Mouse (Mus musculus) liver, embryonic 16.5 days (tissue): ENCODE measurements around the gene Cish. TPM values are rescaled to one million over a fixed set of nuclear protein-coding genes. Genes with fewer than 3 reads are reported as not detected.

Experiments used
- ATAC-seq: fragments of 200-750 bp; cut with Nextera tagmentation; 2 replicates; pipeline ENCODE4 v1.8.0; 2017; ENCODE audit warnings: low read depth, mild to moderate bottlenecking, moderate number of reproducible peaks, moderate library complexity
- H3K27ac ChIP-seq: fragments of 300-500 bp; sonication (generic); 2 replicates; pipeline ENCODE4 v1.5.1; 2014; ENCODE audit warnings: mild to moderate bottlenecking, low read length
- H3K27me3 ChIP-seq: fragments of 300-500 bp; sonication (generic); 2 replicates; pipeline ENCODE4 v1.6.1; 2014; ENCODE audit warnings: low read depth, low read length, mixed read lengths; ENCODE audit not compliant: control insufficient read depth, insufficient read depth
- H3K36me3 ChIP-seq: fragments of 300-500 bp; sonication (generic); 2 replicates; pipeline ENCODE4 v1.6.1; 2014; ENCODE audit warnings: mild to moderate bottlenecking; ENCODE audit not compliant: control insufficient read depth, insufficient read depth
- H3K4me1 ChIP-seq: fragments of 300-500 bp; sonication (generic); 2 replicates; pipeline ENCODE4 v1.6.1; 2014; ENCODE audit warnings: low read depth, low read length, mixed read lengths; ENCODE audit not compliant: control insufficient read depth
- H3K4me2 ChIP-seq: fragments of 300-500 bp; sonication (generic); 2 replicates; pipeline ENCODE4 v1.6.1; 2014; ENCODE audit warnings: low read depth, low read length, mixed read lengths
- H3K4me3 ChIP-seq: fragments of 300-500 bp; sonication (generic); 2 replicates; pipeline ENCODE4 v1.5.1; 2014; ENCODE audit warnings: low read depth, mild to moderate bottlenecking, low read length
- H3K9ac ChIP-seq: fragments of 300-500 bp; sonication (generic); 2 replicates; pipeline ENCODE4 v1.6.1; 2014; ENCODE audit warnings: low read depth, low read length
- H3K9me3 ChIP-seq: fragments of 300-500 bp; sonication (generic); replicated peaks from 2 replicates; pipeline ENCODE4 v1.6.1; 2016; ENCODE audit warnings: low read length; ENCODE audit not compliant: control insufficient read depth
- WGBS: fragments of 180-500 bp; shearing (Covaris S2); extraction: QIAGEN DNeasy Blood & Tissue Kit; methylation state at CpG from one replicate; pipeline ENCODE4 v1.1.7; 2014; ENCODE audit not compliant: insufficient replicate concordance; 5-methylcytosine and 5-hydroxymethylcytosine counted together
- polyA plus RNA-seq: library from polyadenylated mRNA; unstranded; fragments of >200 nt; fragmentation: Nextera tagmentation; extraction: Ambion mirVana; gene quantifications from 2 replicates; pipeline ENCODE4 v1.2.1, GENCODE M21; 2015

Cish gene
- polyA plus RNA-seq, 1 experiment from 2014 or later = 10.7 TPM

- no peak within 1 kb of the TSS for H3K27ac ChIP-seq
- WGBS = under 1% methylated on average over 34 of the region's 34 CpGs
- no peaks in the 10 kb centered on the region for H3K36me3 ChIP-seq
- H3K9ac ChIP-seq = peak within 1 kb of the TSS; percentile 56
- H3K4me2 ChIP-seq = peak within 1 kb of the TSS; percentile 77
- ATAC-seq = peak; percentile 88
- peak within 1 kb of the TSS; percentile 62 for H3K4me3 ChIP-seq
- H3K4me1 ChIP-seq = peaks cover 11% of the 10 kb centered on the region
- H3K27me3 ChIP-seq = peaks cover 19% of the 10 kb centered on the region
- H3K9me3 ChIP-seq = no peaks in the 10 kb centered on the region
Measured at GRCm38 (mm10) chr9:107340267-107340859, 44.5 kb downstream of the Cish start, which contains the start of gene 6430571L13Rik. TSS of gene 6430571L13Rik (plus strand) at chr9:107340602.

DNA sequence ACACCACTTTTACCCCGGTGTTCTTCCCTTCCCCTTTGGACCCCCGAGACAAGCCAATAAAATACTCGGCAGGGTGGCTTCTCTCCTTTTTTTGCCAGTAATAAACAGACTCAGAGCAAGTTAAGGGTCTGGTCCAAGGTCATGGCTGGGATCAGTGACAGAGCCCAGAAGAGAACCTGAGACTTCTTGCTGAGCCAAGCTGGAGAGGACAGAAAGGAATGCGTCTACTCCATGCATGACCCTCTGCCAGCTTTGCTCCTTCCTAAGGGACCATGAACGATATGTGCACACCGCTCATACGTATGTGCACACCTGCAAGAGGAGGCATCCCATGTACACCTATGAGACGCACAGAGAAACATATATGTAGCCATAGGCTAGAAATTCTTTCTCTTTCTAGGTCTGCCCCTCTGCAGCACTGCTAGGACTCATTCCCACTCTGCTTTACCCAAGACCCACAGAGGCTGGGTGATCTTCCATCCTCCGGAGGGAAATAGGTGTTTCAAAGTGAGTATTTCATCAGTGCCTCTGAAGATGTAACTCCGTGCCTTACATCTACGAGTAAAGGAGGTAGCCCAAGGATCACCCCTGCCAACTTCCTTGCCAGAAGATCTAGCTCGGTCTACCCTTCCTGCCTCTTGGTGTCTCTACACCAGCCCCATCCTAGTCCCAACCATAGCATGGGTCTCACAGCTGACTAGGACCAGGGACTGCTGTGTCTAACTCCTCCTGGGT lies 45.3 kb downstream of the Cish start:
- Histone ChIP-seq H3K4me3 (peak overlapping the region; percentile 62), H3K27ac (no peak overlapping the region), H3K9ac (peak overlapping the region; percentile 56; the same call in 1 of the 2 replicates), H3K4me1 (peaks cover 11% of the 10 kb centered on the region), H3K27me3 (peaks cover 19% of the 10 kb centered on the region), H3K4me2 (peak overlapping the region; percentile 77), H3K36me3 (no peaks in the 10 kb centered on the region), H3K9me3 (no peaks in the 10 kb centered on the region)
- WGBS = 42% methylated on average over 12 of the region's 12 CpGs
- ATAC-seq = no peak

GRCm38 (mm10) chr9:107342201-107342709 lies 46.4 kb downstream of the Cish start:
- no peaks in the 10 kb centered on the region for H3K9me3 ChIP-seq
- H3K36me3 ChIP-seq = no peaks in the 10 kb centered on the region
- peaks cover 11% of the 10 kb centered on the region for H3K4me1 ChIP-seq
- H3K27me3 ChIP-seq = peaks cover 19% of the 10 kb centered on the region
- ATAC-seq = no peak
- no peak overlapping the region for H3K9ac ChIP-seq
- H3K4me3 ChIP-seq = no peak overlapping the region
- H3K4me2 ChIP-seq = no peak overlapping the region
- 64% methylated on average over 11 of the region's 11 CpGs for WGBS
- no peak overlapping the region for H3K27ac ChIP-seq

DNA sequence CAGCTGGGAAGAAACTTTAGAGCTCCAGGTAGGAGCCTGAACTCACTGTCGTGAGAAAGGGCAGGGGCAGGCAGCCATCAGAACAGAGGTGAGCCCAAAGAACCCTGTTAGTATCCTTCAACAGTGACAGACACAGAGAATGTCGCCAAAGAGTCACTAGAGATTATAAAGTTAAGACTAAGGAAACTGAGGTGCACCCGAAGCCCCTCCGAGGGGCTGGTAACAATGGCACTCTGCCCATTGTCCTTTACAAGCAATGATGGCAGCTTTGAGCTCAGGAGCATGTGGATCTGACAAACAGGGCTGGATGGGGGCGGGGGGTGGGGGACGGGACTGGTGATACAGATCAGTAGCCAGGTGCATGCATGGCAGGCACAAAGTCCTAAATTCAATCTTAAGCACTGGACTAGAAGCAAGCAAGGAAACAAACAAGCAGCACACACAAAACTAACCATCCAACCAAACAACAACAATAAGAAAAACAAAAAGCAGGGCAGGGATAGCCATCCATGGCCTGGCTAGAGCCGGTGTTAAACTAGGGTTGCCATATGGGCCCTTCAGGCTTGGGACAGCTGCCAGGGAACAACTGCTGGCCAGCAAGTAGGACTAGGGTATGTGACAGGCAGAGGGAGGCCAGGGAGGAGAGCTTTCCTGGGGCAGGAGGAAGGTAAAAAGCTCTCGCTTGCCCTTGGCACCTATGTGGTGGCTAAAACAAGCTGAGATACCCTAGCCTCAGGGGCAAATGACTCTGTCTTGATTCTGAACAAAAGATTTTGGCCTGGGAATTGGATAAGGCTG lies 47.5 kb downstream of the Cish start:
- no peak overlapping the region for H3K4me3 ChIP-seq
- no peak overlapping the region for H3K9ac ChIP-seq
- no peaks in the 10 kb centered on the region for H3K9me3 ChIP-seq
- no peaks in the 10 kb centered on the region for H3K36me3 ChIP-seq
- no peak for ATAC-seq
- no peak overlapping the region for H3K4me2 ChIP-seq
- peaks cover 19% of the 10 kb centered on the region for H3K27me3 ChIP-seq
- peaks cover 7% of the 10 kb centered on the region for H3K4me1 ChIP-seq
- 53% methylated on average over 8 of the region's 8 CpGs for WGBS
- no peak overlapping the region for H3K27ac ChIP-seq

DNA sequence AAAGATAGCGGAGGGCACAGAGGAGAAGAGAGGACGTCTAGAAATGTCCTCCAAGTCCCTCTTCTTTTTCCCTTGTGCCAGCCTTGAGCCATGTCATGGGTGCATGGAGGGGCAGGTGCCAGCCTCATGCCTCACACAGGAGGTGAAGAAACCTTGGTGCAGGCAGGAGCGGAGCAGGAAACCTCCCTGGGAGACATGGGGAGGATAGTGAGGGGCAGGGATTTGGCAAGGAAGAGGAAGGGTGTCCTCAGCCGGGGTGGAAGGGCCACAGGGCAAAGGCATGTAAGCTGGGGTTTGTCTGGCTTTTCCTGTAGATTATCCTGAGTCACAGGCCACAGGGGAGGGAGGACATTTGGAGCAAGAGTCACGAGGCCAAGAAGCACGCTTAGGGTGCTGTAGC lies 48.2 kb downstream of the Cish start:
- no peak overlapping the region for H3K4me3 ChIP-seq
- no peak for ATAC-seq

DNA sequence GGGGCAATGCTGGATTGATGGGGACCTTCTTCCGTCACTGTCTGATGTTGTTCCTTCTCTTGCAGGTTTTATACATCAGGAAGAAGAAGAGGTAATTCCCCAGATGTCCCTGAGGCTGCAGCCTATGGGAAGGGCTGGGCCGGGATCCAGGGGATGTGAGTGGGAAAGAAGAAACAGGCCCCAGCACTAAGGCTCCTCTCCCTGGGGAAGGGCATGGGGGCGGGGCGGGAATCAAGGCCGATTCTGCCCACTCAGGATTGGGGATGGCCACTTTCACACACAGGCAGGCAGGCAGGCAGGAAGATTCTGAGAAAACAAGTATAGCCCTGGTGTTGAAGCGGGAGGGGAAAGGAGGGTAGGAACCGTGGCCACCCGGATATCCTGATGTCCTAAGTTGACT lies 50.3 kb downstream of the Cish start:
- H3K4me3 ChIP-seq = no peak overlapping the region
- 72% methylated on average over 8 of the region's 8 CpGs for WGBS
- peaks cover 13% of the 10 kb centered on the region for H3K27me3 ChIP-seq

More for the DNA sequence above, 48.2 kb downstream of the Cish start:
- H3K4me2 ChIP-seq = no peak overlapping the region
- H3K36me3 ChIP-seq = no peaks in the 10 kb centered on the region
- WGBS = 46% methylated on average over 6 of the region's 6 CpGs
- H3K27me3 ChIP-seq = peaks cover 19% of the 10 kb centered on the region
- no peak overlapping the region for H3K27ac ChIP-seq
- H3K9me3 ChIP-seq = no peaks in the 10 kb centered on the region
- peaks cover 2% of the 10 kb centered on the region; the same call in 1 of the 2 replicates for H3K4me1 ChIP-seq
- H3K9ac ChIP-seq = no peak overlapping the region

GRCm38 (mm10) chr9:107347586-107348183 lies 51.9 kb downstream of the Cish start:
- H3K4me3 ChIP-seq = no peak overlapping the region
- ATAC-seq = no peak
- H3K36me3 ChIP-seq = no peaks in the 10 kb centered on the region
- WGBS = 55% methylated on average over 9 of the region's 9 CpGs
- no peak overlapping the region for H3K27ac ChIP-seq
- H3K9ac ChIP-seq = no peak overlapping the region
- no peaks in the 10 kb centered on the region for H3K9me3 ChIP-seq
- no peaks in the 10 kb centered on the region for H3K4me1 ChIP-seq
- H3K27me3 ChIP-seq = no peaks in the 10 kb centered on the region
- no peak overlapping the region for H3K4me2 ChIP-seq

More for the DNA sequence above, 50.3 kb downstream of the Cish start:
- H3K36me3 ChIP-seq = no peaks in the 10 kb centered on the region
- H3K27ac ChIP-seq = no peak overlapping the region
- ATAC-seq = no peak
- no peak overlapping the region for H3K9ac ChIP-seq
- no peaks in the 10 kb centered on the region for H3K9me3 ChIP-seq
- H3K4me2 ChIP-seq = no peak overlapping the region
- H3K4me1 ChIP-seq = no peaks in the 10 kb centered on the region; the same call in 1 of the 2 replicates

GRCm38 (mm10) chr9:107349321-107349720 lies 53.5 kb downstream of the Cish start:
- Histone ChIP-seq H3K4me3 (no peak overlapping the region), H3K36me3 (no peaks in the 10 kb centered on the region), H3K4me2 (no peak overlapping the region), H3K9me3 (no peaks in the 10 kb centered on the region), H3K27ac (no peak overlapping the region), H3K9ac (no peak overlapping the region), H3K4me1 (no peaks in the 10 kb centered on the region), H3K27me3 (no peaks in the 10 kb centered on the region; the same call in 1 of the 2 replicates)
- no peak for ATAC-seq
- 49% methylated on average over 7 of the region's 7 CpGs for WGBS
